Mouse (Mus musculus) G1E (cell line): Measurements from ENCODE around the gene Gpc5.

ENCODE experiments used
- CTCF ChIP-seq: IDR thresholded peaks from 2 replicates; pipeline ENCODE4 v1.5.1; 2012; ENCODE audit warnings: low read depth, low read length, inconsistent platforms, mixed read lengths
- GATA1 ChIP-seq: IDR thresholded peaks from 2 replicates; pipeline ENCODE4 v1.6.1; 2012; ENCODE audit warnings: borderline replicate concordance, low read length, inconsistent platforms, mixed read lengths
- GATA2 ChIP-seq: IDR thresholded peaks from 2 replicates; pipeline ENCODE4 v1.6.1; 2012; ENCODE audit warnings: low read depth, low read length, inconsistent platforms, borderline replicate concordance
- POLR2AphosphoS5 ChIP-seq: IDR thresholded peaks from 2 replicates; pipeline ENCODE4 v1.6.1; 2012; ENCODE audit warnings: low read depth, low read length, inconsistent platforms; ENCODE audit not compliant: insufficient replicate concordance
- TAL1 ChIP-seq: conservative IDR thresholded peaks from 2 replicates; pipeline ENCODE4 v1.6.1; 2012; ENCODE audit warnings: low read depth, low read length, inconsistent platforms, mixed read lengths

- no peak for TF ChIP-seq CTCF
- TF ChIP-seq TAL1 = no peak
- no peak for TF ChIP-seq GATA1
- TF ChIP-seq GATA2 = no peak
- no peak for TF ChIP-seq POLR2AphosphoS5
Observed at GRCm38 (mm10) chr14:116338395-116338794, 1246.4 kb downstream of the Gpc5 start.
